Mouse (Mus musculus): ENCODE results near the gene Clec4n. TPM values are rescaled to one million over a fixed set of nuclear protein-coding genes. Genes with fewer than 3 reads are reported as not detected.
"Not testable (repeated sequence)": the region's sequence is repeated elsewhere in the genome, so short reads cannot be mapped to it uniquely, and the experiment has no call there.

The Clec4n gene
- total RNA-seq, 2 experiments from 2014 or later, result 1.6 TPM

DNA sequence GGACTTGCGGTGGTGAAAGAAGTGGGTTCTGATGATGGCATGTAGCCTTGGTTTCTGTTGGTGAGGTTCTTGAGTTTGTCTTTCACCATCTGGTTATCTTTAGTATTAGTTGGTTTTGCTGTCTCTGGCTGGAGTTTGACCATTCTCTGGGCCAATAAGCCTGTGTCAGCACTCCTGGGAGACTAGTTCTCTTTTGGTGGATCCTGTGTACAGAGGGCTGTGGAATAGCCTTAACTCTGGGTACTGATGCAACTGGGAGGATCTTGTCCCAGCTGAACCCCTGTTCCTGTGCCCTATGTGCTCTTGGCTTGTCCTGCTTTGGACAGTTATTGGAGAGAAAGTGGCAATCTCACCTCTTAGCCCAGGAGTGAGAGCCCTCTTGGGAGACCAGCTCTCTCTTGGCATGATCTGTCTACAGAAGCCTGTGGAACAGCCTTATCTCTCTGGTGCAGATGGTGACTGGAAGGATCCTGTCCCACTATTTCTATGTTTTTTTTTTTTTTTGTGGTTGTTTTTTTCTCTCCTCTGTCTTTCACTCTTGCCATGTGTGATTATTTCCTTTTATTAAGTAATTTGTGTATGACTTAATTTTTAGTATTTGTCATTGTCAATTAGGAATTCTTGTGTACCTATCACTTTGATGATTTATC is 63.2 kb downstream of the Clec4n start:
- no peak for DNase-seq

DNA sequence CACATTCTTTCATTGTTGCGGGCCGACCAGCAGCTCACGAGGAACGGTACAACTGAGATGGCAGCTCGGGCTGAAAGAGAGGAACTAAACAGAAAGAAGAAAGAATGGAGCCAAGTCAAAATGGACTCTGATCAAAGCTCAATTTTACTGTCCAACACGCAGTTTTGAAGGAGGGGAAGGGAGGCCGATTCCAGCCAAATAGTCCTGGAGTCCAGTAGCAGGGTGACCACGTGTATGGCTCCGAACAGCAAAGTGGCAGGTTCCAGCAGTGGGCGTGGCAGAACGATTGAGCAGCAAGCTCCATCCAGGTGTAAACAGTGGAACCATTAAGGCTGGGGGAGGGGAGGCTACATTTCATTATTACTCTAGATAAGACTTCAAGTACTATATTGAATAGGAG is 63.9 kb downstream of the Clec4n start:
- not testable (repeated sequence) for DNase-seq

Other genes with a start within 250 kb of the Clec4n start
- not detected for gene Clec4a4, start 239.5 kb upstream of the Clec4n start, total RNA-seq (2021)
- not detected for gene Clec4b1, start 179.9 kb upstream of the Clec4n start, total RNA-seq (2021)
- gene Clec4a2, start 123.4 kb upstream of the Clec4n start, total RNA-seq (2021), result 1 to 10 TPM; 1.3 to 2.9 TPM
- not detected for gene Clec4b2, start 57.0 kb upstream of the Clec4n start, total RNA-seq (2021)
- gene Clec4d, start 32.3 kb downstream of the Clec4n start, total RNA-seq (2021), result under 1 TPM in 1 of 2 experiments, not detected in 1; 0.19 TPM
- under 1 TPM in 1 of 2 experiments, not detected in 1; 0.16 TPM for gene Clec4e, start 60.0 kb downstream of the Clec4n start, total RNA-seq (2021)
- gene Vmn2r19, start 78.5 kb downstream of the Clec4n start, total RNA-seq (2021), result not detected
- gene Vmn2r20, start 188.3 kb downstream of the Clec4n start, total RNA-seq (2021), result not detected